9 mouse cellular contexts compared by ENCODE assay signal in genomic region chr9:31684099-31684811, GRCm38 (mm10).
DNase-seq lines count a peak whose midpoint lies in the region; ATAC-seq and TF ChIP-seq lines count a peak whose summit lies in the region.
"Had no signal": no experiment of that assay in that cellular context is flagged by ENCODE, and none has a peak within 500 bp of the region (broad histone marks: within the 10 kb centered on the region; RNA-seq: fewer than 3 reads in every experiment).

No protein-coding gene starts in this region.

- H3K4me2 ChIP-seq in forebrain, embryonic 12.5 days = no peak overlapping the region; the same call in 1 of the 2 replicates
- no peak overlapping the region for H3K4me2 ChIP-seq in forebrain, postnatal 0 days (ENCODE audit: low read depth)
- H3K4me2 ChIP-seq in midbrain, embryonic 14.5 days (ENCODE audit: low read length) = no peak overlapping the region
- H3K4me2 ChIP-seq in midbrain, embryonic 11.5 days = no peak overlapping the region

- no peaks in the 10 kb centered on the region for H3K9me3 ChIP-seq in forebrain, embryonic 12.5 days
- H3K9me3 ChIP-seq in forebrain, postnatal 0 days (ENCODE audit: low read length) = no peaks in the 10 kb centered on the region
- no peaks in the 10 kb centered on the region for H3K9me3 ChIP-seq in midbrain, embryonic 14.5 days (ENCODE audit: control insufficient read depth, low read length)
- H3K9me3 ChIP-seq in midbrain, embryonic 11.5 days (ENCODE audit: control insufficient read depth, low read length) = no peaks in the 10 kb centered on the region

- H3K4me1 ChIP-seq in forebrain, embryonic 12.5 days = peaks cover 34% of the 10 kb centered on the region
- H3K4me1 ChIP-seq in forebrain, postnatal 0 days (ENCODE audit: insufficient read depth) = 0 out of 2 replicates have a peak, but pooled peaks cover 4% of the 10 kb centered on the region
- H3K4me1 ChIP-seq in midbrain, embryonic 14.5 days (ENCODE audit: control insufficient read depth, insufficient read depth, low read length) = peaks cover 17% of the 10 kb centered on the region; the same call in 1 of the 2 replicates
- H3K4me1 ChIP-seq in midbrain, embryonic 11.5 days (ENCODE audit: control insufficient read depth, insufficient read depth, low read length) = peaks cover 11% of the 10 kb centered on the region

- no peak overlapping the region for H3K27ac ChIP-seq in forebrain, embryonic 12.5 days
- H3K27ac ChIP-seq in forebrain, postnatal 0 days (ENCODE audit: low read depth, low read length) = no peak overlapping the region
- H3K27ac ChIP-seq in midbrain, embryonic 14.5 days (replicated peaks; ENCODE audit: low read depth, low read length) = no peak overlapping the region
- H3K27ac ChIP-seq in midbrain, embryonic 11.5 days (ENCODE audit: low read depth, low read length) = no peak overlapping the region
- H3K27ac ChIP-seq: heart, adult 2 months had no signal

- no peak overlapping the region for H3K9ac ChIP-seq in forebrain, embryonic 12.5 days
- no peak overlapping the region for H3K9ac ChIP-seq in forebrain, postnatal 0 days
- no peak overlapping the region for H3K9ac ChIP-seq in midbrain, embryonic 14.5 days (replicated peaks; ENCODE audit: low read length)
- H3K9ac ChIP-seq in midbrain, embryonic 11.5 days (ENCODE audit: low read length) = no peak overlapping the region

- intact Hi-C loops in gastrocnemius, postnatal 14 days (cut with DNase I; ENCODE audit: low total_unique reads) = no loop called here
- intact Hi-C loops in gastrocnemius, postnatal 36 days (cut with DNase I) = no loop called here

- WGBS in forebrain, embryonic 12.5 days = 44% methylated on average over 13 of the region's 18 CpGs
- 26% methylated on average over 15 of the region's 18 CpGs for WGBS in forebrain, postnatal 0 days
- 49% methylated on average over 16 of the region's 18 CpGs for WGBS in midbrain, embryonic 14.5 days
- 65% methylated on average over 16 of the region's 18 CpGs for WGBS in midbrain, embryonic 11.5 days

- H3K27me3 ChIP-seq in forebrain, embryonic 12.5 days = peaks cover 6% of the 10 kb centered on the region; the same call in 1 of the 2 replicates
- no peaks in the 10 kb centered on the region for H3K27me3 ChIP-seq in forebrain, postnatal 0 days (ENCODE audit: insufficient read depth, low read length)
- no peaks in the 10 kb centered on the region; the same call in 1 of the 2 replicates for H3K27me3 ChIP-seq in midbrain, embryonic 14.5 days (ENCODE audit: control insufficient read depth, insufficient read depth, low read length)
- no peaks in the 10 kb centered on the region for H3K27me3 ChIP-seq in midbrain, embryonic 11.5 days (ENCODE audit: control insufficient read depth, insufficient read depth, low read length)

- no peak for TF ChIP-seq CTCF in forebrain, postnatal 0 days (IDR thresholded peaks at IDR 0.05; ENCODE audit: low read depth)

- DNase-seq in forebrain, postnatal 0 days = no peak
- peak; percentile 51 for DNase-seq in midbrain, embryonic 14.5 days
- no peak for DNase-seq in midbrain, embryonic 11.5 days (ENCODE audit: low spot score, missing footprints)
- DNase-seq in kidney, postnatal 14 days = peak; percentile 33
- DNase-seq in retina, embryonic 14.5 days (ENCODE audit: low spot score) = peak; percentile 36
- DNase-seq in gastrocnemius, postnatal 14 days = no peak
- no peak for DNase-seq in gastrocnemius, postnatal 36 days

- ATAC-seq in forebrain, embryonic 12.5 days (ENCODE audit: low FRiP score) = peak; percentile 59; the same call in 1 of the 2 replicates
- no peak for ATAC-seq in forebrain, postnatal 0 days
- ATAC-seq in midbrain, embryonic 14.5 days (ENCODE audit: low FRiP score, low TSS enrichment) = no peak
- no peak for ATAC-seq in midbrain, embryonic 11.5 days (ENCODE audit: low FRiP score)

- H3K4me3 ChIP-seq in forebrain, embryonic 12.5 days (replicated peaks) = no peak overlapping the region
- H3K4me3 ChIP-seq in forebrain, postnatal 0 days (ENCODE audit: low read depth, low read length) = no peak overlapping the region
- no peak overlapping the region for H3K4me3 ChIP-seq in midbrain, embryonic 14.5 days (replicated peaks; ENCODE audit: low read depth, low read length)
- H3K4me3 ChIP-seq in midbrain, embryonic 11.5 days (ENCODE audit: low read depth, low read length) = no peak overlapping the region
- H3K4me3 ChIP-seq: heart, adult 2 months had no signal

- H3K36me3 ChIP-seq in forebrain, embryonic 12.5 days (replicated peaks) = no peaks in the 10 kb centered on the region
- no peaks in the 10 kb centered on the region for H3K36me3 ChIP-seq in forebrain, postnatal 0 days (ENCODE audit: insufficient read depth)
- H3K36me3 ChIP-seq in midbrain, embryonic 14.5 days (ENCODE audit: control insufficient read depth, insufficient read depth, low read length) = no peaks in the 10 kb centered on the region
- no peaks in the 10 kb centered on the region for H3K36me3 ChIP-seq in midbrain, embryonic 11.5 days (ENCODE audit: control insufficient read depth, insufficient read depth, low read length)

Comparison
In these comparisons a context has a peak if more than half of its experiments do, and no peak if none do; other contexts are left out.
1. DNase-seq: peak in midbrain, embryonic 14.5 days (single experiment), kidney, postnatal 14 days (single experiment) and retina, embryonic 14.5 days (single experiment); none in forebrain, postnatal 0 days (single experiment), midbrain, embryonic 11.5 days (single experiment), gastrocnemius, postnatal 14 days (single experiment) and gastrocnemius, postnatal 36 days (0 of 2).